Mouse (Mus musculus) megakaryocyte, embryonic 14.5 days (primary cell): ENCODE measurements around the gene Mpped2.

ENCODE experiments used
- FLI1 ChIP-seq: IDR thresholded peaks from 2 replicates; pipeline ENCODE4 v1.6.1; 2012; ENCODE audit warnings: low read length, inconsistent platforms, mixed read lengths
- GATA1 ChIP-seq: IDR thresholded peaks from 3 replicates; pipeline ENCODE4 v1.6.1; 2012; ENCODE audit warnings: mixed read lengths, low read length, inconsistent platforms, borderline replicate concordance

DNA sequence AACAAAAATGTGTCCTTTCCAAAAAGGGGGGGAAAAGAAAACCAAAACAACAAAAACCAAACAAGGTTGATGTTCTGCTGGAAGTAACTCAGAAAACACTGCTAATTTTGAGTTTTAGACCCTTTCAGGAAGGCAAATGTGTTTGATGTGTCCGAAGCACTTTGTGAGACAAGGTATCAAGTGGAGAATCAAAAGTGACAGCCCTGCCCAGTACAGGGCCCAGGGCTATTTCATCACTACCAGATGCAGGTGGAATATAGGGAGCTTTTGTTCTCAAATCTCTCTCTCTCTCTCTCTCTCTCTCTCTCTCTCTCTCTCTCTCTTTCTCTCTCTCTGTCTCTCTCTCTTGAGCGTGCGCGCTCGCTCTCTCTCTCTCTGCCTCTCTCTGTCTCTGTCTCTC lies 140.1 kb downstream of the Mpped2 start:
- TF ChIP-seq GATA1, result no peak
- no peak for TF ChIP-seq FLI1
